Mouse (Mus musculus): Measurements from ENCODE around the gene Ampd1.
"Not testable (repeated sequence)": the region's sequence is repeated elsewhere in the genome, so short reads cannot be mapped to it uniquely, and the experiment has no call there.

The Ampd1 gene

DNA sequence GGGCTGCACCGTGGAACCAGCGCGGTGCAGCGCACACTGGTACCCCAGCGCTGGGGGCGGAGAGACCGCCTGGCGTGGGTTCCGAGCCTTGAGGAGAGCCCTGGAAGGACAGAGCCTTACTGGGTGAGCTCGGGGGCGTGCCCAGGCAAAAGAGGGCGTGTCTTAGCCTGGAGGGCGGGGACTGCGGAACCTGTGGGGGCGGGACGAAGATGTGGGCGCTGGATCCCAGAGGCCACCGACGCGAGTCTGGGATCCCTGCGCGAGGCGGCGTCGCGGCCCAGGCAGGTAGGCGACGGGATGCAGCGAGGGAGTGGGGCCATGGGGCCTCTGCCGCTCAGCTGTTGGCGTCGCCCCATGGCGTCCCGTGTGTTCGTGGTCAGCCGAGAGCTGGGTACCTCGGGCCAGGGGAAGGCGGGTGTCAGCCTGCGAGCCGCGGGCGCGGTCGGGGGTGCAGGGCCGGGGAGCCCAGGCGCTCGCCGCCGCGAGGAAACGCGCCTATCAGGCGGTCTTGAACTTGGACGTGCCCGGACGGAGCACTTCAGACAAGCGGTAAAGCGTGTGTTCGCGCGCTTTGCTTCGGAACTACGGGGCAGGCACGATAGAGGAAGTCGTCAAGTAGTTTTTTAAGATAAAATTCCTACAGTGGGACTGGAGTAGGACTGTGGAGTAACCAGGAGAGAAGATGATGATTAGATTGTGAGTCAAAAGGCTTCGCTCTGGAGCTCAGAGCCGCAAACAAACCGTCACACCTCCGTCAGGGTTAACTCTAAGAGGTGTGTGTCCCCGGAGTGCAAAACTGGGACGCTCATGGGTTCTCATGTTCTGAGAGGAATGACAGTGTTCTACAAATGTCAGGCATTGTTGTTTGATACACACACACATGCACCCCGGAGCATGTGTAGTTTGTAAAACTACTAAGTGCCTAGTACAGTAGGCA is 28.9 kb downstream of the Ampd1 start, which contains the start of gene Dennd2c:
Gene Dennd2c (plus strand): TSS at position 151 of the 937 bp plus-strand sequence.
- in situ Hi-C loops (cut with MboI, MseI), result no loop called here

DNA sequence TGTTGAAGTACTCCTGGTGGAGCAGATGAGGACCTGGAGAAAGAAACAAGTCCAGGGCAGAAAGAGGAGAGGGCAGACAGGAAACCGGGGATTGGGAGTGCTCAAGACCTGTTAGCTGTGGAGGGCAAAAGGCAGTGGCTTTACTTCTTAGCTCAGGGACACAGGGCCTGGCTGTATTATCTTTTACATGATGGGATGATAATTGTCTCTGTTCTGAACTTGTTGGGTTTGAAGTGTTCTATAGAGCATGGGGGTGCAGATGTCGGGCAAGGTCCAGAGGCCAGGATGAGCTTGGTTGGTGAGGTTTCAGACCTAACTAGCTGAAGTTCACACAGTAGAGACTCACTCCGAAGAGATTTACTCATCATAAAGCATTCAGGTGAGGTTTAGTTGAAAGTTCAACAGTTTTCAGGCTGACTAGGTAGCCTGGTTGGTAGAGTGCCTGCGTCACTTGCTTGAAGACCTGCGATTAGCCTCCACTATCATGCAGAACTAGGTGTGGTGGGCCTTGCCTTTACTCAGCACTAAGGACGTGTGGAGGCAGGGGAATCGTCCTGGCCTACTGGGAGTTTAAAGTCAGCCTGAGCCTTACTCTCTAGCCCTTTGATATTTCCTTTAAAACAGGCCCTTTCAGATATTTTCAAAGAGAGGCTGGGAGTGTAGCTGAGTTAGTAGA is 33.9 kb downstream of the Ampd1 start:
- in situ Hi-C loops (cut with MboI, MseI), result no loop called here

DNA sequence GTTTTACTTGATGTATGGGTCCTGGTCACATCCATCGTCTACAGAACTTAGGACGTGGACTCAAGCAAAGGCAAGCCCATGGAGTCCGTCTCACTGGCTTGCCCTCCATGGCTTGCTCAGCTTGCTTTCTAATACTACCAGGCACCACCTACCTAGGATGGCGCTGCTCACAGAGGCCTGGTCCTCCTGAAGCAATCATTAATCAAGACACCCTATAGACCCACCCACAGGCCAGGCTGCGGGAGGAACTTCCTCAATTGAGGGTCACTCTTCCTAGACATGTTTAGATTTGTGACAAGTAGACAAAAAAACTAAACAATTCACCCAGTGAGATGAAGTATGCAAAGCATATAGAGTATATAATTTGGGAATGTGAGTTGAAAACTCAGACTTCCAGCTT is 38.4 kb downstream of the Ampd1 start:
- in situ Hi-C loops (cut with MboI, MseI), result no loop called here

DNA sequence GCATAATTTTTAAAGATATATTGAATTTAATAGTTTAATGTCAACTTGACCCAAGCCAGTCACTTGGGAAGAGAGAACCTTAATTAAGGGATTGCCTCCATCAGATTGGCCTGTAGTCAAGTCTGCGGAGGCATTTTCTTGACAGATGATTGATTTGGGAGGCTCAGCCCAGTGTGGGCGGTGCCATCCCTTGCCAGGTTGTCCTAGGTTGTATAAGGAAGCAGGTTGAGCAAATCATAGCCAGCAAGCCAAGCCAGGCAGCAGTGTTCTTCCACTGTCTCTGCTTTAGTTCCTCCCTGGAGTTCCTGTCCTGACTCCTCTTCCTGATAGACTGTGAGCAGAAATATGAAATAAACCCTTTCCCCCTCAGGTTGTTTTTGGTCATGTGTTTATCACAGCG is 49.8 kb downstream of the Ampd1 start:
- in situ Hi-C loops (cut with MboI, MseI), result no loop called here

DNA sequence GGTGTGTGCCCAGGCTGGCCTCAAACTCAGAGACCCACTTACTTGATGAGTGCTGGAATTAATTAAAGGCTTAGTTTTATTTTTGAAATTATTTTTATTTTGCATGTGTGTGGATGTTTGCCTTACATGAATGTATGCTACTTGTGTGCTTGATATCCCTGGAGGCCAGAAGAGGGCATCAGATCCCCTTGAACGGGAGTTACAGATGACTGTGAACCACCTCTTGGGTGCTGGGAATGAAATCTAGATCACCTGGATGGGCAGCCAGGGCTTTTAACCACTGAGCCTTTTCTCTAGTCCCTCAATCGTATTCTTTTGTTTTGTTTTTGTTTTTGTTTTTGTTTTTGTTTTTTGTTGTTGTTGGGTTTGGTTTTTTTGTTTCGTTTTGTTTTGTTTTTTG is 52.3 kb downstream of the Ampd1 start:
- in situ Hi-C loops (cut with MboI, MseI), result no loop called here

DNA sequence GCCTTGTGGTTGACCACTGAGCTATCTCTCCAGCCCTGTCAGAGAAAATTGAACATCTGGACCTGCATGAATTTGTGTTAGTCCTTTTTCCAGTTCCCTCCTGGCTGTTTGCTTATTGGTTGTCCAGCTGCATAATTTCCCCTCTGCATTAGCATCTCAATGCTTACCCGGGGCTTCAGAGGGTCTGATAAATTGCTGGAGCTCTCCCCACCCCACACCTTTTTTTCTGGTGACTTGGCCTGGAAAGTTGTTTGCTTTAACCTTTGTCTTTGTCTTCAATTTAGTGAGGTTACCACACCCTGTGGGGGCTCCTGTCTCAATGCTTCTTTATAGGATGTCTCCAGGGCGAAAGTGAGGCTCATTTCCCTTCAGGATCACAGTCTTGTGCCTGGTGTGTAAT is 53.4 kb downstream of the Ampd1 start:
- in situ Hi-C loops (cut with MboI, MseI), result no loop called here

DNA sequence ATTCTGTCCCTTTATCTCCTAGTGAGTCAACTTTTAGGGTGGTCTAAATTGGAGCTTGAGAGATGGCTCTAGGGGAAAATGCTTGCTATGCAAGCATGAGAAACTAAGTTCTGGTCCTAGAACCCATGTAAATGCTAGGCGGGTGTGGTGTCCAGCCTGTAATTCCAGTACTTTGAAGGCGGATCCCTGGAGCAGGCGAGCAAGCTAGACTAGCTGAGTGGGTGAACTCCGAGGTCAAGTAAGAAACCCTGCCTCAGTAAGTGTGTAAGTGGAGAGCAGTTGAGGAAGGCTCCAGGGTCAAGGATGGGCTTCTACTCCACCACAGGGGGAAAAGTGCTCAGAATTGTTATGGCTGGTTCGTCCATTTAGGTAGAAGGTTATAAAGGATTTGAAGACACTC is 53.9 kb downstream of the Ampd1 start:
- in situ Hi-C loops (cut with MboI, MseI), result no loop called here

DNA sequence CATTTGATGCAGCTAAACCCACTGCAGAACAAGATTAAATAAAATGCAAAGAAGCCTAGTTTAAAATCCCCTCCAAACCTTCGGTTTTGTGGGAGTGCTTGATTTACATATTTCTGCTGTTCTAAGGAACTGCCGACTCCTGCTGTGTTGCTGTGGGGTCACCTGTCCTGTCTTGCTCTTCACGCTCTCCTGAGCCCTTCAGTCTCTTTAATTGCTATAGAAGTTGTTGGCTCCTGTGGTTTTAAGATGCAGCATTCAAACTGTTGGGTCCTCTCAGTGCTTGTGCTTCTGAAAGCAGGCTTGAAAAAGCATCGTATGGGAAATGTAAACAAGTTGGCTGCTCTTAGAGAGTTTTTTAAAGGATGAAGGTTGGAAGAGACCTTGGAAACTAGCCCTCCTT is 54.4 kb downstream of the Ampd1 start:
- in situ Hi-C loops (cut with MboI, MseI), result no loop called here

DNA sequence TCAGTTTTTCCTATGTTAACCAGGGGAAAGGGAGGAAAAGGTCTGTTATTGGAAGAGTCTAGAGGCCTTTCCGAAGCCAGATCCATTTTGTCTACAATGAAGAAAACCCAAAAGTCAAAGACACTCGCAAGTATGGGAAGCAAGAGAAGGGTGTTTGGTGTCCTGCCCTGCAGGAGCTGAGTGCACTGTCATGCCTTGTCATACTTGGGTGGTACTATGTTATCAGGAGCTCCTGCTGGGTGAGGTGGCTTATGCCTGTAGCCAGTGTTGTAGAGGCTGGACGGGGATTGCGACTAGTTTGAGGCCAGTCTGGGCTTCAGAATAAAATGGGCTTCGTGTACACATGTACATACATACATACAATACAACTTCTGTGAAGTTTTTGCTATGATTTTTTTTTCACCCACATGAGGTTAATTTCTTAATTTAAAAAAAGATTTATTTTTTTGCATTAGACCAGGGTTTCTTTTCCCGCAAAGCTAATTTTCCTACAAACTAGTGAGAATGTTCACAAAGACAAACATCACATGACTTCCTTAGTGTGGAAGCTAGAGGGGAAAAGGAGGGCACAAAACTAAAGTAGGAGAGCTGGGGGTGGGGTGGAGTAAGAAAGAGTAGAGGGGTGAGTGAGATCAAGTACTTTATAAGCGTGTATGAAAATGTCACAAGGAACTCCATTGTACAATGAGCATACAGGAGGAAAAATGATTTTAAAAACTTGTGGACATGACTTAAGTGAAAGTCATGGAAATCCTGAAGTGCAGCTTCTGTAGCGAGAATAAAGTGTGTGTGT is 55.7 kb downstream of the Ampd1 start:
- in situ Hi-C loops (cut with MboI, MseI), result no loop called here

DNA sequence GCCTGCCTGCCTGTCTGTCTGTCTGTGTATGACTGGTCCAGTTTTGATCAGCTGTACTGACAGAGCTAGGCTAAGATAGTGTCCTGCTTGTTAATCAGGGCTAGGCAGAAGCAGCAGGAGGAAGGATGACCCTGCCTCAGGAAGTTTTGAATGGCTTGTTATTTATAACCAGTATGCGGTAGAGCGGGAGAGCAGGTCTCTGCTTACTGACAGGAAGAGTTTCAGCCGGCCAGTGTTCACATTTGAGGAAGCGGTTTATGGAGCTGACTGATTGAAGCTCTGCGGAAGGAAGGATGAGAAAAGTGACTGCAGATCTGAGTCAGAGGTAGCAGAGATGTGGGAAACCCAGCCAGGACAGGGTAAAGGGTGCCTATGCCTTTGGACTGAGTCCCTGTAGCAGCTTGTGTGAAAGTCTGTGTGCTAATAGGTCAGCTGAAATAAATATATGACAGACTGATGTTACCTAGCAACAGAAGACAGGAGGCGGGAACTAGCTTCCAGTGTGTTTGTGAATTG is 56.5 kb downstream of the Ampd1 start:
- in situ Hi-C loops (cut with MboI, MseI), result no loop called here

DNA sequence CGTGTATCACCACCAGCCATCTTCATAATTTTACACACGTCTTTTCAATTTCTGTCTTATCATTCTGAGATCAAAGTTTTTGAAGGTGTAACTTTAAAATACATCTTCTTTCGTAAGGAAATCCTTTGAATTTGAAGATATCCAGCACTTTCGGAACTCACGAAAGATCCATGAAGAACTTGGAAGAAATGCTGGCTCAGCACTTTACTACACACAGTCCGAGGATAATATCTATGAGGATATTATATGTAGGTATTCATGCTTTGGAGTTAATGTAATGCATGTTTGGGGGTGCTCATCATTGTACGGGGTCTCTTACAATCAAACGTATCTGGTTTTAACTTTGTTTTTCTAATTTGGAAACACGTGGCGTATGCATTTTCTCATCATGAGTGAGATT is 59.3 kb downstream of the Ampd1 start:
- in situ Hi-C loops (cut with MboI, MseI), result no loop called here

DNA sequence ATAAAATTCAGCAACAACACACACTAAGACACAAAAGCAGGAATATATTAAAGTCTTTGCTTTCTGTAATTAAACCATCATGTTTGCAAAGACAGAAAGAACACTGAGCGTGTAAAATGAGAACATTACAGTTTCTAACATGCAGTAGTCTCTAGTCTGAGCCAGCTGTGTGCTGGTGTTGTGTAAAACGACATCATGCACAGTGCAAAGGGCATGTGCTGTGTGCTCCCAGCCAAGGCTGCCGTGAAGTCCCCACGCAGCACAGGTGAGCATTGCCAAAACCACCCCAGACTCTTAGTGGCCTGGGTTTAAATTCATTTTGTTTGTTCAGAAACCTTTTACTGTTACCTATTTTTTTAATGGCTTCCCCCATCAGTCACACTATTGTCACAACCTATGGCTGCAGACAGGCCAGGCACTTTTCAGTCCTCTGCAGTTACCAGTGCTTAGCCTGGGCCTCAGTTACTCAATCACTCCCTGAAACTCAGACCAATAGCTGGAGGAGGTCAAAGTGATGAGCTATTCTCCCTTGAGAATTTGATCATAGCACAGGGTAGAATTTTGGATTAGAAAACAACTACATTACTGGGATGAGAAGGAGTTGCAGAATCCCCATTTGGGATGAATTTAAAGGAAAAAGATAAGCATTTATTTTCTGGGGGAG is 62.7 kb downstream of the Ampd1 start:
- in situ Hi-C loops (cut with MboI, MseI), result no loop called here

DNA sequence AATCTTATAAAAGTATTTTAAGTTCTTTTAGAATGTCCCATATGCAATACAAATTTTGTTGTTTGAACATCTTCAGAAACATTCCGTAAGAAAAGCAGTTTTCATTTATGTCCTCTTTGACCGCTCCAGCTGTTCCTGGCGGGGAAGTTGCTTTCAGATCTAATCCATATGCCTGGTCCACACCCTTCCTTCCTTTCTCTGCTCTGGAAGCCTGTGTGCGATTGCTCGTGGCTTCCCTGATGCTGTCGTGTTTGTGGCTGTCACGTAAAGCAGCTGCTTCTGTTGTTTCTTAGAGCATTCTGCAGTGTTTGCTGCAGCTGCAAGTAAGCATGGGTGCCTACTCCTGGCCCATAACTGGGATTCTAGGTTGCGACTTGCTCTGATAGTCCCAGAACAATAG is 65.2 kb downstream of the Ampd1 start:
- in situ Hi-C loops (cut with MboI, MseI), result no loop called here

DNA sequence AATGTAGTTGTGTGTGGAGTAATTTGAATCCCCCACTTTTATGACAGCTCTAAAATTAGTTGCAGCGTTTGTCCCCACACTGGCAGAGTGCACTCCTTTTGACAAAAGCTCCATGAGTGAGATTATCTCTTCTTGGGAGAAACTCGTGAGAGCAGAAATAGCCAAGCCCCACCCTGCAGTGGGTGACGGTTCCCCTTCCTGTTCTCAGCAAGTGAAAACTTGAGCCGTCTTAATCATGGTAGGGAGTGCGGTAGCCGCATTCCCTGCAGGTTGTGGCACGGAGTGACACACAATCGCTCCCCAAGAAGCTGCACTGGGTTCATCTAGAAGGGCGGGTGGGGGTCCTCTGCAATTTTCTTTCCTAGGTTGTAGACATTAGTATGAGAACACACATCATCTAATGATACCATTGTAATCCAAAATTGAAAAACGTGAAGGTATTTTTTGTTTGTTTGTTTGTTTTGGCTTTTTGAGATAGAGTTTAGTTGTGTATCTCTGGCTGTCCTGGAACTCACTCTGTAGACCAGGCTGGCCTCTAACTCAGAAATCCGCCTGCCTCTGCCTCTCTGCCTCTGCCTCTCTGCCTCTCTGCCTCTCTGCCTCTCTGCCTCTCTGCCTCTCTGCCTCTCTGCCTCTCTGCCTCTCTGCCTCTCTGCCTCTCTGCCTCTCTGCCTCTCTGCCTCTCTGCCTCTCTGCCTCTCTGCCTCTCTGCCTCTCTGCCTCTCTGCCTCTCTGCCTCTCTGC is 66.5 kb downstream of the Ampd1 start:
- in situ Hi-C loops (cut with MboI, MseI), result not testable (repeated sequence)

DNA sequence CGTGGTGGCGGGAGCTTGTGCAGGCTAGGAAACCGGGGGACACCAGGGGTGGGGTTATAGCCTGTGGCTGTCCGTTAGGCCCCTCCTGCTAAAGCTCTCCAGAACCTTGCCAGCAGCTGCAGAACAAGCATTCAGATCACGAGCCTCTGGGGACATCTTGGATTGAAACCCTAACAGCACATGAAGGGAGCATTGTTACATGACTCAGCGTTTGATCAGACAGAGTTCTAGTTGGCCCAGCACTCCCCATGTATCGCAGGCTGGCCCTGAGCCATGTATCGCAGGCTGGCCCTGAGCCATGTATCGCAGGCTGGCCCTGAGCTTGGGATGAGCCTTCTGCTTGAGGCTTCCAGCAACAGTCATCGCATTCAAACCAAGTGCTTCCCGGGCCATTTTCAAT is 67.5 kb downstream of the Ampd1 start:
- in situ Hi-C loops (cut with MboI, MseI), result no loop called here

DNA sequence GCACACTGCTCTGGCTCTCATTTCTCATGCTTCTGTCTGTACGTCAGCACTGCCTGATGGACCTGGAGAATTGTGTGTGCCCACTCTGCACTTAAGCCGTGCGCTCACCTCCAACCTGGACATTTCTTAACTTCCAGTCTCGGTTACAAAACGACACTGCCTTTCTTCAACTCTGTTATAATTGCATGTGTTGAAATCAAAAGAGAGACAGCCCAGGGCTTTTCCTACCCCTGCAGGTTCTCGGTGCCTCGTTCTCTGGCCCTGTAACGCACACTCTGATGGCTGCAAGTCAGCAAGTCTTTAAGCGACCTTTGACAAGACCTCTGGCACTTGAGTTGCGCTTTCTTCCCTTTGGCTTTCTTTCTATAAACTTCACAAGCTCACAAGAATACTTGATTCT is 68.6 kb downstream of the Ampd1 start:
- in situ Hi-C loops (cut with MboI, MseI), result no loop called here

DNA sequence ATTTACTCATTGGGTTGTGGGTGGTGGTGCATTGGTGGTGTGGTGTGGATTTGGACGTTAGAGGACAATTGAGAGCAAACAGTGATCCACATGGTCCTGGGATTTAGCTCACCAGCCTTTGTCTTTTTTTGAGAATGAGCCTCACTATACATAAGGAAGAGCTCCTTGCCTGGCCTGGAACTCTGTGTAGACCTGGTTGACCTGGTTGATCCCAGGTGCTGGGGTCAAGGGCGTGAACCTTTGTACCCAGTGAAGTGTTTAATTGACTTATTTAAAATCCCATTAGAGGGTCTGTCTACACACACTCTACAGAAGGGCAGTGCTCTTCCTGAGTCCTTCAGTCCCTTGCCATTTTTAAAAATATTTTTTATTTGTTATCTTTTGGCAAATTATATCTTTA is 71.5 kb downstream of the Ampd1 start:
- in situ Hi-C loops (cut with MboI, MseI), result no loop called here

DNA sequence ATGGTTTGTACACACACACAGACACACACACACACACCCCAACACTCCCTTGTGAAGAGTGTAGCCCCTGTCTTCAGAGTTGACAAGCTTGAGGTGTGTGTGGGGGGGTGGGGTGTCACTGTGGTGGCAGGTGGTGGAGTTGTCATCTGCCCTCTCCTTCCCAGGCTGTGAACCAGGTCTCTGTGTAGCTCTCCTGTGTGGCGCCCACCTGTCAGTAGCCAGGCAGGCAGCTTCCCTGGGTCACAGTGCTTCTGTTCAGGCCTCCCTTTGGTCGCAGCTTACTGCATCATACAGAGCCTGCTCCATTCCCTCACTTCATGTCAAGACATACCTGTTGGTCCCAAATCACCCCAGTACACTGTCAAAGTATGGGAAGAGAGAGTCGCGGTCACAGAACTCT is 72.0 kb downstream of the Ampd1 start:
- in situ Hi-C loops (cut with MboI, MseI), result no loop called here

DNA sequence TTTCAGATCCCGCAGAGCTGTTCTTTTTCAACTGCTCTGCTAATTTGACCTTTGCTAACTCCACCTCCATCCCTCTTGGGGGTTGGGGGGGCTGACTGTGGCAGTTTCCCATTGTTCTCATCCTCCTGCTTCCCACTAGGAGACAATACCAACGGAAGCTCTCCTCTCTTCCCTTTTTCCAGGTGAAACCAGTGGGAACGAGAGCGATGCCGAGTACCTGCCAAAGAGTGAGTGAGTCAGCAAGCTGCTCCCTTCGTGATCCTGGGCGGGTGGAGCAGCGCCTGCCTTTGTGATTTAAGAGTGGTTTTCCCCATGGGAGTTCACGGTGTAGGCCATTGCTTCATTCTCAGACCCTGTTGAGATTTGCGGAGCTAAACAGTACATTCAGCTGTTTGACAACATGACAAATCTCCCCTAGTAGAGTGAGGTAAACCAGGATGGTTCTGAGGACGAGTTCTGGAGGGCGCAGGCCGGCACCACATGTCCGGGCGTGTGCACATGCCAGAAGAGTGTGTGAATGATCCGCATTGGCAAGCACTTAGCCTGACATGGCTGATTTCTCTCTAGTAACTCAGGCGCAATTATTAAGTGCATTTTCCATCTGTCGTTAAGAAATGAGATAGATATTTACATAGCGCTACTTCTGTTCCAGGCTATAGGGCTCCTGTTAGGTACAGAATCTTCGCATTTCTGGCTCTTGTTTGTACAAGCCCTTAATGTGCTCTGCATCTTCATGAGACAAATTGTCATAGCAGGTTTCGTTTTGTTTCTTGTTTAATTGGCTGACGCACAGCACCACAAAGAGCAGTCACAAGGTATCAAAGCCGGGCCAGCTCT is 72.7 kb downstream of the Ampd1 start:
- in situ Hi-C loops (cut with MboI, MseI), result no loop called here

DNA sequence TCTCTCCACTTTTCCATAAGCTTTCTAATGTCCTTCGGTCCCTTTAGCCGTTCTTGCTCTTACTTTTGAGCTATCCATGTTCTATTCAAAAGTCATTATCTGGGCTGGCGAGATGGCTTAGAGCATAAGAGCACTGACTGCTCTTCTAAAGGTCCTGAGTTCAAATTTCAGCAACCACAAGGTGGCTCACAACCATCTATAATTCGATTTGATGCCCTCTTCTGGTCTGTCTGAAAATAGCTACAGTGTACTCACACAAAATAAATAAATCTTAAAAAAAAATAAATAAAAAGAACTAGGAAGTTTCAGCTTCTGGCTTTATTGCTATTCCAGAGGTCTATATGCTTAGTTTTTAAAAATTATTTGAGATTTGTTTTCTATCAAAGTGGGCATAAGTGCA is 74.0 kb downstream of the Ampd1 start:
- in situ Hi-C loops (cut with MboI, MseI), result no loop called here
